Mouse (Mus musculus): ENCODE data around the gene Galnt9.

GRCm38 (mm10) chr5:110553315-110553714, 9.2 kb downstream of the Galnt9 start:
- TF ChIP-seq FLI1 (IDR thresholded peaks at IDR 0.05; ENCODE audit: low read length) (no peak), GATA1 (IDR thresholded peaks at IDR 0.05; ENCODE audit: borderline replicate concordance, low read length) (no peak)

Data from megakaryocyte, embryonic 14.5 days (primary cell).